ENCODE assay signal across 8 mouse cellular contexts in genomic region chr7:123030709-123031181, GRCm38 (mm10).
DNase-seq lines count a peak whose midpoint lies in the region; ATAC-seq and TF ChIP-seq lines count a peak whose summit lies in the region.

No protein-coding gene starts in this region.

- H3K27me3 ChIP-seq in liver, embryonic 16.5 days (ENCODE audit: control insufficient read depth, insufficient read depth, low read depth, low read length), result peaks cover 4% of the 10 kb centered on the region; the same call in 1 of the 2 replicates
- H3K27me3 ChIP-seq in neural tube, embryonic 15.5 days (replicated peaks), result no peaks in the 10 kb centered on the region

- H3K4me2 ChIP-seq in liver, embryonic 16.5 days (ENCODE audit: low read depth, low read length), result peak overlapping the region; percentile 48
- peak overlapping the region; percentile 95 for H3K4me2 ChIP-seq in neural tube, embryonic 15.5 days

- H3K27ac ChIP-seq in ES-E14 (ENCODE audit: insufficient read depth, low read depth, low read length, poor library complexity, severe bottlenecking), result no peak overlapping the region
- H3K27ac ChIP-seq in liver, embryonic 16.5 days (ENCODE audit: low read length), result no peak overlapping the region
- peak overlapping the region; percentile 91 for H3K27ac ChIP-seq in neural tube, embryonic 15.5 days (replicated peaks)

- under 1% methylated on average over 20 of the region's 21 CpGs for WGBS in liver, embryonic 16.5 days (ENCODE audit: insufficient replicate concordance)
- WGBS in neural tube, embryonic 15.5 days, result 0% methylated on average over 21 of the region's 21 CpGs

- peak overlapping the region; percentile 55 to 61 for H3K4me3 ChIP-seq in ES-E14 (ENCODE audit: insufficient read depth in 1 of 2, low read depth in 1 of 2, low read length in 2 of 2, poor library complexity in 1 of 2, severe bottlenecking in 1 of 2)
- H3K4me3 ChIP-seq in liver, embryonic 16.5 days (ENCODE audit: low read depth, low read length), result peak overlapping the region; percentile 23
- peak overlapping the region; percentile 48 for H3K4me3 ChIP-seq in neural tube, embryonic 15.5 days (replicated peaks)

- no peak for ATAC-seq in liver, embryonic 16.5 days (ENCODE audit: low read depth)
- peak; percentile 81 for ATAC-seq in neural tube, embryonic 15.5 days (ENCODE audit: low FRiP score)

- no peaks in the 10 kb centered on the region for H3K9me3 ChIP-seq in ES-E14 (ENCODE audit: control insufficient read depth, insufficient read depth, low read depth, low read length)
- H3K9me3 ChIP-seq in liver, embryonic 16.5 days (replicated peaks; ENCODE audit: control insufficient read depth, low read length), result no peaks in the 10 kb centered on the region
- H3K9me3 ChIP-seq in neural tube, embryonic 15.5 days (replicated peaks), result no peaks in the 10 kb centered on the region

- no peaks in the 10 kb centered on the region for H3K36me3 ChIP-seq in ES-E14 (ENCODE audit: control insufficient read depth, insufficient read depth, low read length, poor library complexity, severe bottlenecking)
- no peaks in the 10 kb centered on the region for H3K36me3 ChIP-seq in liver, embryonic 16.5 days (ENCODE audit: control insufficient read depth, insufficient read depth)
- no peaks in the 10 kb centered on the region for H3K36me3 ChIP-seq in neural tube, embryonic 15.5 days

- in situ Hi-C loops in ES-E14 (cut with MboI; ENCODE audit: low sequenced_read_pairs in 2 of 2, unreplicated experiment in 2 of 2), result loop anchor here (10.0 to 25.0 kb wide), 2 partner anchors 432 to 434 kb away; partner anchors contain the start of gene Aqp8 (in 2 of the 2)

- peak overlapping the region; percentile 32; the same call in 1 of the 2 replicates for H3K9ac ChIP-seq in ES-E14 (ENCODE audit: insufficient read depth, low read depth, low read length, poor library complexity, severe bottlenecking)
- H3K9ac ChIP-seq in liver, embryonic 16.5 days (ENCODE audit: low read depth, low read length), result no peak overlapping the region
- H3K9ac ChIP-seq in neural tube, embryonic 15.5 days (replicated peaks), result peak overlapping the region; percentile 69

- peaks cover 2 to 18% of the 10 kb centered on the region in 2 experiments; a peak in 2 of 4 replicates for H3K4me1 ChIP-seq in ES-E14 (ENCODE audit: control insufficient read depth in 2 of 2, insufficient read depth in 2 of 2, low read length in 2 of 2, poor library complexity in 1 of 2)
- no peaks in the 10 kb centered on the region for H3K4me1 ChIP-seq in liver, embryonic 16.5 days (ENCODE audit: control insufficient read depth, low read depth, low read length)
- peaks cover 24% of the 10 kb centered on the region for H3K4me1 ChIP-seq in neural tube, embryonic 15.5 days

- DNase-seq in ES-E14 (ENCODE audit: low read depth, low spot score), result peak; percentile 55
- DNase-seq in brain, adult 2 months (ENCODE audit: low read depth, low spot score), result peak; percentile 93
- peak; percentile 53 for DNase-seq in fibroblast of lung, adult 2 months (ENCODE audit: low read depth)
- DNase-seq in heart, postnatal 4 days, result peak; percentile 68
- peak; percentile 65 to 87 for DNase-seq in layer of hippocampus, adult 18-20 months (ENCODE audit: low spot score in 2 of 2)
- no peak for DNase-seq in thymus, adult 18-20 months

TF ChIP-seq in ES-E14, 5 proteins besides CTCF, POLR2A, EP300 and RAD21:
- TF ChIP-seq ZC3H11A (IDR thresholded peaks at IDR 0.05; ENCODE audit: borderline replicate concordance, low read depth, low read length) (no peak), HCFC1 (IDR thresholded peaks at IDR 0.05; ENCODE audit: borderline replicate concordance, insufficient read depth, low read length) (no peak), CHD2 (IDR thresholded peaks at IDR 0.05; ENCODE audit: low read depth, low read length) (no peak), ZNF384 (IDR thresholded peaks at IDR 0.05; ENCODE audit: low read depth, low read length) (no peak), MAFK (IDR thresholded peaks at IDR 0.05; ENCODE audit: insufficient read depth, low read depth, low read length) (no peak)

Comparison
In these comparisons a context has a peak if more than half of its experiments do, and no peak if none do; other contexts are left out.
1. DNase-seq: peak in ES-E14 (single experiment), brain, adult 2 months (single experiment), fibroblast of lung, adult 2 months (single experiment), heart, postnatal 4 days (single experiment) and layer of hippocampus, adult 18-20 months (2 of 2); none in thymus, adult 18-20 months (0 of 2).
2. Peak in every context shown above with its lines, with median percentiles within 50 percentile points of each other: H3K4me3 ChIP-seq.